Mouse (Mus musculus) liver, embryonic 11.5 days (tissue): ENCODE data around the gene Gchfr. TPM values are rescaled to one million over a fixed set of nuclear protein-coding genes. Genes with fewer than 3 reads are reported as not detected.

Experiments
- ATAC-seq: fragments of 200-750 bp; cut with Nextera tagmentation; replicated peaks from 2 replicates; pipeline ENCODE4 v1.8.0; 2017; ENCODE audit warnings: moderate number of reproducible peaks, mild to moderate bottlenecking, moderate TSS enrichment, moderate library complexity; ENCODE audit not compliant: low FRiP score
- DNase-seq: peaks from one replicate; pipeline ENCODE4 v3.0.0-alpha.2; 2017; ENCODE audit warnings: low spot score
- H3K27ac ChIP-seq: fragments of 300-500 bp; sonication (generic); 2 replicates; pipeline ENCODE4 v1.5.1; 2014; ENCODE audit warnings: mild to moderate bottlenecking, low read depth, low read length, control low read depth
- H3K27me3 ChIP-seq: fragments of 300-500 bp; sonication (generic); replicated peaks from 2 replicates; pipeline ENCODE4 v1.6.1; 2014; ENCODE audit warnings: low read length, mixed read lengths; ENCODE audit not compliant: control insufficient read depth, insufficient read depth
- H3K36me3 ChIP-seq: fragments of 300-500 bp; sonication (generic); 2 replicates; pipeline ENCODE4 v1.6.1; 2014; ENCODE audit warnings: mild to moderate bottlenecking, low read length, moderate library complexity, mixed read lengths; ENCODE audit not compliant: control insufficient read depth, insufficient read depth
- H3K4me1 ChIP-seq: fragments of 300-500 bp; sonication (generic); replicated peaks from 2 replicates; pipeline ENCODE4 v1.6.1; 2014; ENCODE audit warnings: low read length, mixed read lengths; ENCODE audit not compliant: control insufficient read depth, insufficient read depth
- H3K4me2 ChIP-seq: fragments of 300-500 bp; sonication (generic); 2 replicates; pipeline ENCODE4 v1.6.1; 2014; ENCODE audit warnings: mild to moderate bottlenecking, control low read depth, moderate library complexity
- H3K4me3 ChIP-seq: fragments of 300-500 bp; sonication (generic); 2 replicates; pipeline ENCODE4 v1.5.1; 2014; ENCODE audit warnings: low read depth, low read length, control low read depth
- H3K9ac ChIP-seq: fragments of 300-500 bp; sonication (generic); 2 replicates; pipeline ENCODE4 v1.6.1; 2014; ENCODE audit warnings: low read depth, low read length, control low read depth
- H3K9me3 ChIP-seq: fragments of 300-500 bp; sonication (generic); 2 replicates; pipeline ENCODE4 v1.6.1; 2016; ENCODE audit warnings: low read length, inconsistent platforms, mixed read lengths; ENCODE audit not compliant: control insufficient read depth
- WGBS: fragments of 180-500 bp; shearing (Covaris S2); extraction: QIAGEN DNeasy Blood & Tissue Kit; methylation state at CpG from one replicate; pipeline ENCODE4 v1.1.7; 2014; 5-methylcytosine and 5-hydroxymethylcytosine counted together
- polyA plus RNA-seq: library from polyadenylated mRNA; unstranded; fragments of >200 nt; fragmentation: Nextera tagmentation; extraction: Ambion mirVana; gene quantifications from 2 replicates; pipeline ENCODE4 v1.2.1, GENCODE M21; 2014

The Gchfr gene
- polyA plus RNA-seq, 1 experiment from 2014 or later, result 33.6 TPM

DNA sequence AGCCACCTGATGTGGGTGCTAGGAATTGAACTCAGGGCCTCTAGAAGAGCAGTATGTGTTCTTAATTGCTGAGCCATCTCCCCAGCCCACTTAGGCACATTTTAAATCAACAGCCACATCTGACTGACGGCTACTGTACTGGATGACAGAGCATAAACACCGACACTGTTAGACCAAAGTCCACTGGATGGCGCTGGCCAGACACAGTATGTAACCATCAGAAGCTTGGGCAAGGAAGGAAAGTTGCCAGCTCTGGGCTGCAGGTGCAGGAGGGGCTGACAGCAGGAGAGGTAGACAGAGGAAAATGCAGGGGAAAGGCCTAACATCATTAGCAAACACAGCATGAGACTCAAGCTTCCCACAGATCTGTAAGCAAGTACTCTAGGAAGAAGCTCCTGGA, 9.2 kb downstream of the Gchfr start:
- DNase-seq (no peak), ATAC-seq (no peak)
- H3K4me1 ChIP-seq, result peaks cover 28% of the 10 kb centered on the region
- no peak overlapping the region for H3K9ac ChIP-seq
- no peaks in the 10 kb centered on the region for H3K9me3 ChIP-seq
- no peak overlapping the region for H3K27ac ChIP-seq
- no peak overlapping the region for H3K4me2 ChIP-seq
- H3K27me3 ChIP-seq, result no peaks in the 10 kb centered on the region
- 57% methylated on average over 3 of the region's 3 CpGs for WGBS
- peaks cover 10% of the 10 kb centered on the region; the same call in 1 of the 2 replicates for H3K36me3 ChIP-seq
- H3K4me3 ChIP-seq, result no peak overlapping the region

- Histone ChIP-seq H3K27me3 (no peaks in the 10 kb centered on the region), H3K4me3 (no peak overlapping the region), H3K36me3 (0 out of 2 replicates have a peak, but pooled peaks cover 7% of the 10 kb centered on the region), H3K4me1 (peaks cover 22% of the 10 kb centered on the region), H3K27ac (no peak overlapping the region), H3K9me3 (no peaks in the 10 kb centered on the region), H3K9ac (no peak overlapping the region), H3K4me2 (no peak overlapping the region)
- DNase-seq (no peak), ATAC-seq (no peak)
- WGBS, result 85% methylated on average over 5 of the region's 5 CpGs
Measured at GRCm38 (mm10) chr2:119177384-119177939, 9.9 kb downstream of the Gchfr start.

- Histone ChIP-seq H3K4me1 (no peaks in the 10 kb centered on the region), H3K27me3 (no peaks in the 10 kb centered on the region), H3K4me2 (no peak overlapping the region), H3K27ac (no peak overlapping the region), H3K36me3 (0 out of 2 replicates have a peak, but pooled peaks cover 7% of the 10 kb centered on the region), H3K9ac (no peak overlapping the region), H3K4me3 (no peak overlapping the region), H3K9me3 (no peaks in the 10 kb centered on the region)
- no peak for DNase-seq
- no peak for ATAC-seq
- 76% methylated on average over 7 of the region's 7 CpGs for WGBS
Measured at GRCm38 (mm10) chr2:119182914-119183313, 15.3 kb downstream of the Gchfr start.

DNA sequence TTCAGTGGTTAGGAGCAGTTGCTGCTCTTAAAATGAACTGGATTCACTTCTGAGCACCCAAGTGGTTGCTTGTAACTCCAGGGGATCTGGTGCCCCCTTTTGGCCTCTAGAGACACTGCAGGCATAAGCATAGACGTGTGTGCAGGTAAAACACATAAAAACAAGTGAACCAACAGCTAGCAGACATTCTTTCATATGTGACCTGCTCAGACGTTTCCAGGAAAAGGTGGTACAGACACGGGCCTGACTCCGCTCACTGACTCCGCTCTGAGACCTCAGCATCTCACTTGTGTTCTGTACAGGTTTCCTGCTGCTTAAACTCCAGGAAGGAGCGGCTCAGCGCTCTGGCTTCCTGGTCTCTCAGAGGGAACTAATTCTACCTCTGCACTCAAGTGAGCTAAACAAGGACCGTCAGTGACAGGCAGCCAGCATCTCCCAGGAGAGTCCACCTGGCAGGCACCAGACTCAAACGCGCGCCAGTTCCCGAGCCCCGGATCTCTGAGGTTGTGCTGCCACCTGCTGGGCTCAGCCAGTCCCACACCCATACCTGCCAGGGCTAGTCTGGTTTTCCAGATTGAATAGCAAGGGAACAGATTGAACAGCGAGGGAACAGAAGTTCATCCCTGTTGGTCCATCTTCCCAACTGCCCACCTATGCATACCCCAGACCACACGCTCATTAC, 21.6 kb downstream of the Gchfr start:
- Histone ChIP-seq H3K4me3 (peak overlapping the region; percentile 42), H3K4me1 (peaks cover 3% of the 10 kb centered on the region), H3K9ac (peak overlapping the region; percentile 20; the same call in 1 of the 2 replicates), H3K27me3 (no peaks in the 10 kb centered on the region), H3K27ac (no peak overlapping the region), H3K4me2 (peak overlapping the region; percentile 79), H3K36me3 (no peaks in the 10 kb centered on the region), H3K9me3 (no peaks in the 10 kb centered on the region)
- DNase-seq (peak; percentile 86), ATAC-seq (peak; percentile 83)
- WGBS, result 7% methylated on average over 15 of the region's 15 CpGs

- no peaks in the 10 kb centered on the region for H3K36me3 ChIP-seq
- ATAC-seq (no peak), DNase-seq (no peak)
- no peak overlapping the region for H3K27ac ChIP-seq
- no peak overlapping the region for H3K4me3 ChIP-seq
- H3K4me1 ChIP-seq, result peaks cover 3% of the 10 kb centered on the region
- WGBS, result 80% methylated on average over 5 of the region's 5 CpGs
- no peak overlapping the region for H3K9ac ChIP-seq
- no peaks in the 10 kb centered on the region for H3K27me3 ChIP-seq
- H3K9me3 ChIP-seq, result no peaks in the 10 kb centered on the region
- no peak overlapping the region for H3K4me2 ChIP-seq
Measured at GRCm38 (mm10) chr2:119190969-119191368, 23.4 kb downstream of the Gchfr start.

DNA sequence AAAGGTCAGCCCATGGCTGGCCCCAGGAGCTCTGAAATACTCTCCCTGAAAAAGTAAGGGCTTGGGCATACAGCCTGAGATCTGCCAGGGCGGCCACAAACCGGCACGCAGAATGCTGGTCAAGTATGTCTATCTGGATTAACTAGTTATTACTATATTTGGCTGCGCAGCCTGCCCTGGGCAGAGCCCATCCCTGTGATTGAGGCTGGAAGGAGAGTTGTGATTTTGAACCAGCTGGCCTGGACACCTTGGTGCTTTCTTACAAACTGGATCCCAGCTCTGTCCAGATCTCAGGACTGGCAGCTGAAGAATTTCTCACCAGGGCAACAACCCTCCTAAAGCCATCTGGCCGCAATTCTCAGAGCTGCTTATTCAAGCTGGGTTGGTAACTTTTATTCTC, 26.6 kb downstream of the Gchfr start:
- H3K27ac ChIP-seq, result no peak overlapping the region
- no peak for ATAC-seq
- H3K4me3 ChIP-seq, result no peak overlapping the region
- WGBS, result 80% methylated on average over 5 of the region's 5 CpGs
- H3K27me3 ChIP-seq, result no peaks in the 10 kb centered on the region
- H3K4me2 ChIP-seq, result no peak overlapping the region
- H3K9ac ChIP-seq, result no peak overlapping the region
- DNase-seq, result no peak
- peaks cover 8% of the 10 kb centered on the region for H3K4me1 ChIP-seq
- no peaks in the 10 kb centered on the region for H3K36me3 ChIP-seq
- H3K9me3 ChIP-seq, result no peaks in the 10 kb centered on the region

DNA sequence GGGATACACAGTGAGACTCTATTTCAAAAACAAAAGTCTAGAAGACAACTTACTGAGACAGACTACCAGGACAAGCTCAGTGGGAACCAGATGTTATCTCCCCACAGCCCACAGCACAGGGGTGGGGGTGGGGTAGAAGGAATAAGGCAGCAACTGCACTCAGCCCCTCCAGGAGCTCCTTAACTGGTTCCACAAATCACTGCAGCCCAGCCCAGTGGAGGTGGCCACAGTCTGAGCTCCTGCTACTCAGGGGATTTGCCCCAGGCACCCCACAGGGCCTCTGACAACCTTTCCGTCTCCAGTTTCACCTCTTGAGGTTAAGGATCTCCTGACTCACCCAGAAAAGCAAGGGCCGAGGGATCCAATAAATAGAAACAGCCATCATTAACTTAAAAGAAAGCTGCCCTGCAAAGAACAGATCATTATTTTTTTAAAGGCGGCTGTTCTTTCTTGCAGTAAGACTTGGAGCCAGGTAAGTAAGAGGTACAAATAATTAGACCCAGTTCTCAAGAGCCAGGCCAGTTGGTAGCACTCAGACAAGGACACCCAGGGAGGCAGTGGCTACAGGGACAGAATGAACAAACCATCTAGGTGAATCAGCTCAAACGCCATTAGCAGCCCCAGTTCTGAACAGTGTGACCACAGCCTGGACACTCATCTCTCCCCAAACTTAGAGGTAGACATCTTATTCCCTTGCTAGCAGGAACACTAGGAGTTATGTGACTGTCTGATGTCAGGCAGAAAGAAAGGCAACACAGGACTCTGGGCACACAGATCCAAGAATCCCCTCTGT, 28.9 kb downstream of the Gchfr start:
- DNase-seq (no peak), ATAC-seq (no peak)
- 46% methylated on average over 4 of the region's 4 CpGs for WGBS
- Histone ChIP-seq H3K4me3 (no peak overlapping the region), H3K36me3 (no peaks in the 10 kb centered on the region), H3K9ac (no peak overlapping the region), H3K4me1 (peaks cover 6% of the 10 kb centered on the region; the same call in 1 of the 2 replicates), H3K9me3 (no peaks in the 10 kb centered on the region), H3K27me3 (no peaks in the 10 kb centered on the region), H3K4me2 (no peak overlapping the region), H3K27ac (no peak overlapping the region)

GRCm38 (mm10) chr2:119197493-119197892, 29.9 kb downstream of the Gchfr start:
- ATAC-seq, result no peak
- Histone ChIP-seq H3K9ac (no peak overlapping the region), H3K36me3 (no peaks in the 10 kb centered on the region), H3K4me2 (no peak overlapping the region), H3K4me1 (peaks cover 6% of the 10 kb centered on the region; the same call in 1 of the 2 replicates), H3K4me3 (no peak overlapping the region), H3K27me3 (no peaks in the 10 kb centered on the region), H3K27ac (no peak overlapping the region; the same call in 1 of the 2 replicates), H3K9me3 (no peaks in the 10 kb centered on the region)
- DNase-seq, result no peak
- 73% methylated on average over 1 of the region's 1 CpGs for WGBS
